Mouse (Mus musculus) ES-Bruce4 (cell line): ENCODE data around the gene Lca5. TPM values are rescaled to one million over a fixed set of nuclear protein-coding genes. Genes with fewer than 3 reads are reported as not detected.

Experiments used
- H3K27ac ChIP-seq: 2 replicates; pipeline ENCODE4 v1.5.1; 2012; ENCODE audit warnings: low read length, inconsistent platforms; ENCODE audit not compliant: insufficient read depth
- H3K27me3 ChIP-seq: 2 replicates; pipeline ENCODE4 v1.6.1; 2012; ENCODE audit warnings: mild to moderate bottlenecking, low read length, inconsistent platforms; ENCODE audit not compliant: control insufficient read depth, poor library complexity, insufficient read depth, severe bottlenecking
- H3K36me3 ChIP-seq: 2 replicates; pipeline ENCODE4 v1.6.1; 2012; ENCODE audit warnings: inconsistent platforms, mild to moderate bottlenecking, low read length, moderate library complexity; ENCODE audit not compliant: control insufficient read depth, poor library complexity, insufficient read depth, severe bottlenecking
- H3K4me1 ChIP-seq: one replicate; pipeline ENCODE4 v1.8.1; 2011; ENCODE audit warnings: low read length; ENCODE audit not compliant: control insufficient read depth, insufficient read depth
- H3K4me3 ChIP-seq: 2 replicates; pipeline ENCODE4 v1.5.1; 2011; ENCODE audit warnings: low read depth, mild to moderate bottlenecking, low read length
- H3K9ac ChIP-seq: 2 replicates; pipeline ENCODE4 v1.6.1; 2012; ENCODE audit warnings: low read depth, mild to moderate bottlenecking, inconsistent platforms; ENCODE audit not compliant: poor library complexity, severe bottlenecking
- H3K9me3 ChIP-seq: replicated peaks from 2 replicates; pipeline ENCODE4 v1.6.1; 2012; ENCODE audit warnings: mild to moderate bottlenecking, low read length, inconsistent platforms; ENCODE audit not compliant: control insufficient read depth, poor library complexity, insufficient read depth, severe bottlenecking
- CTCF ChIP-seq: IDR thresholded peaks from one replicate; pipeline ENCODE4 v1.8.1; 2011; ENCODE audit warnings: low read depth, low read length
- EP300 ChIP-seq: IDR thresholded peaks from 2 replicates; pipeline ENCODE4 v1.6.1; 2011; ENCODE audit warnings: low read depth, low read length; ENCODE audit not compliant: insufficient read depth
- POLR2A ChIP-seq: IDR thresholded peaks from one replicate; pipeline ENCODE4 v1.8.1; 2011; ENCODE audit warnings: low read length; ENCODE audit not compliant: insufficient read depth
- polyA plus RNA-seq: library from polyadenylated mRNA; stranded (reverse); fragments of >200 nt; gene quantifications from 2 replicates; pipeline ENCODE4 v1.2.4, GENCODE M21; 2011; ENCODE audit warnings: low read depth; ENCODE audit not compliant: missing spikeins, insufficient read depth, insufficient read length

Lca5 gene
- polyA plus RNA-seq, 1 experiment, result 15.4 TPM

GRCm38 (mm10) chr9:83400783-83401182, 40.1 kb downstream of the Lca5 start:
- H3K9me3 ChIP-seq, result no peaks in the 10 kb centered on the region

GRCm38 (mm10) chr9:83399414-83399813, 41.5 kb downstream of the Lca5 start:
- Histone ChIP-seq H3K27ac (no peak overlapping the region), H3K4me3 (no peak overlapping the region), H3K36me3 (no peaks in the 10 kb centered on the region), H3K9me3 (peaks cover 4% of the 10 kb centered on the region), H3K9ac (no peak overlapping the region), H3K27me3 (no peaks in the 10 kb centered on the region), H3K4me1 (no peaks in the 10 kb centered on the region)
- TF ChIP-seq EP300 (no peak), CTCF (no peak), POLR2A (no peak)

More at GRCm38 (mm10) chr9:83400783-83401182, 40.1 kb downstream of the Lca5 start:
- H3K9ac ChIP-seq, result no peak overlapping the region
- H3K4me3 ChIP-seq, result no peak overlapping the region
- TF ChIP-seq EP300 (no peak), POLR2A (no peak), CTCF (no peak)
- no peaks in the 10 kb centered on the region for H3K36me3 ChIP-seq
- H3K27ac ChIP-seq, result no peak overlapping the region
- no peaks in the 10 kb centered on the region for H3K4me1 ChIP-seq
- no peaks in the 10 kb centered on the region for H3K27me3 ChIP-seq

- H3K27me3 ChIP-seq, result no peaks in the 10 kb centered on the region
- H3K36me3 ChIP-seq, result no peaks in the 10 kb centered on the region
- H3K9ac ChIP-seq, result no peak overlapping the region
- peaks cover 4% of the 10 kb centered on the region for H3K9me3 ChIP-seq
- no peak overlapping the region for H3K27ac ChIP-seq
- H3K4me3 ChIP-seq, result no peak overlapping the region
- TF ChIP-seq EP300, result no peak
- no peak for TF ChIP-seq POLR2A
- no peak for TF ChIP-seq CTCF
- H3K4me1 ChIP-seq, result no peaks in the 10 kb centered on the region
These were observed 42.7 kb downstream of the Lca5 start for GRCm38 (mm10) chr9:83398260-83398659.

- Histone ChIP-seq H3K9ac (no peak overlapping the region), H3K36me3 (no peaks in the 10 kb centered on the region), H3K9me3 (peaks cover 4% of the 10 kb centered on the region), H3K27me3 (no peaks in the 10 kb centered on the region), H3K27ac (no peak overlapping the region), H3K4me1 (no peaks in the 10 kb centered on the region), H3K4me3 (no peak overlapping the region)
- TF ChIP-seq POLR2A (no peak), EP300 (no peak), CTCF (no peak)
These were observed 45.5 kb downstream of the Lca5 start for GRCm38 (mm10) chr9:83395456-83395855.

GRCm38 (mm10) chr9:83391996-83392395, 48.9 kb downstream of the Lca5 start:
- H3K4me1 ChIP-seq, result no peaks in the 10 kb centered on the region
- no peak overlapping the region for H3K4me3 ChIP-seq
- no peaks in the 10 kb centered on the region for H3K27me3 ChIP-seq
- H3K9me3 ChIP-seq, result peaks cover 4% of the 10 kb centered on the region
- no peak overlapping the region for H3K27ac ChIP-seq
- no peaks in the 10 kb centered on the region for H3K36me3 ChIP-seq
- H3K9ac ChIP-seq, result no peak overlapping the region
- TF ChIP-seq POLR2A, result no peak
- TF ChIP-seq EP300, result no peak
- no peak for TF ChIP-seq CTCF

GRCm38 (mm10) chr9:83389570-83389969, 51.4 kb downstream of the Lca5 start:
- no peak overlapping the region for H3K9ac ChIP-seq
- H3K27ac ChIP-seq, result no peak overlapping the region
- TF ChIP-seq POLR2A, result no peak
- no peak for TF ChIP-seq CTCF
- TF ChIP-seq EP300, result no peak
- H3K4me3 ChIP-seq, result no peak overlapping the region
- no peaks in the 10 kb centered on the region for H3K9me3 ChIP-seq
- no peaks in the 10 kb centered on the region for H3K4me1 ChIP-seq
- no peaks in the 10 kb centered on the region for H3K36me3 ChIP-seq
- H3K27me3 ChIP-seq, result no peaks in the 10 kb centered on the region
